Mouse (Mus musculus) limb, embryonic 15.5 days (tissue): ENCODE results near the gene Dbil5. TPM values are rescaled to one million over a fixed set of nuclear protein-coding genes. Genes with fewer than 3 reads are reported as not detected.

Experiments
- ATAC-seq: fragments of 200-750 bp; cut with Nextera tagmentation; 2 replicates; pipeline ENCODE4 v1.8.0; 2017; ENCODE audit warnings: low read depth, moderate TSS enrichment; ENCODE audit not compliant: insufficient number of reproducible peaks, low FRiP score, low TSS enrichment
- H3K27ac ChIP-seq: fragments of 300-500 bp; sonication (generic); 2 replicates; pipeline ENCODE4 v1.5.1; 2015; ENCODE audit warnings: moderate library complexity, mild to moderate bottlenecking, inconsistent platforms
- H3K27me3 ChIP-seq: fragments of 300-500 bp; sonication (generic); 2 replicates; pipeline ENCODE4 v1.6.1; 2015; ENCODE audit warnings: inconsistent platforms
- H3K36me3 ChIP-seq: fragments of 300-500 bp; sonication (generic); 2 replicates; pipeline ENCODE4 v1.6.1; 2015; ENCODE audit warnings: inconsistent platforms
- H3K4me1 ChIP-seq: fragments of 300-500 bp; sonication (generic); 2 replicates; pipeline ENCODE4 v1.6.1; 2015; ENCODE audit warnings: inconsistent platforms
- H3K4me2 ChIP-seq: fragments of 300-500 bp; sonication (generic); 2 replicates; pipeline ENCODE4 v1.6.1; 2015; ENCODE audit warnings: mild to moderate bottlenecking, inconsistent platforms
- H3K4me3 ChIP-seq: fragments of 300-500 bp; sonication (generic); 2 replicates; pipeline ENCODE4 v1.5.1; 2015; ENCODE audit warnings: mild to moderate bottlenecking, inconsistent platforms
- H3K9ac ChIP-seq: fragments of 300-500 bp; sonication (generic); 2 replicates; pipeline ENCODE4 v1.6.1; 2015; ENCODE audit warnings: inconsistent platforms
- H3K9me3 ChIP-seq: fragments of 300-500 bp; sonication (generic); 2 replicates; pipeline ENCODE4 v1.6.1; 2016; ENCODE audit warnings: inconsistent platforms
- WGBS: fragments of 180-500 bp; shearing (Covaris S2); methylation state at CpG from one replicate; pipeline ENCODE4 v1.1.7; 2015; 5-methylcytosine and 5-hydroxymethylcytosine counted together
- polyA plus RNA-seq: library from polyadenylated mRNA; unstranded; fragments of >200 nt; fragmentation: Nextera tagmentation; extraction: Ambion mirVana; gene quantifications from 2 replicates; pipeline ENCODE4 v1.2.1, GENCODE M21; 2015

Dbil5 gene
- polyA plus RNA-seq, 1 experiment from 2014 or later: 1.5 TPM

GRCm38 (mm10) chr11:76258511-76258910, 41.1 kb downstream of the Dbil5 start:
- Histone ChIP-seq H3K36me3 (peaks cover 52% of the 10 kb centered on the region), H3K4me2 (no peak overlapping the region), H3K4me1 (peaks cover 30% of the 10 kb centered on the region), H3K27ac (no peak overlapping the region), H3K27me3 (no peaks in the 10 kb centered on the region), H3K4me3 (no peak overlapping the region), H3K9ac (no peak overlapping the region), H3K9me3 (no peaks in the 10 kb centered on the region)
- no peak for ATAC-seq
- 79% methylated on average over 6 of the region's 6 CpGs for WGBS

GRCm38 (mm10) chr11:76260208-76261050, 43.0 kb downstream of the Dbil5 start:
- Histone ChIP-seq H3K4me3 (no peak overlapping the region), H3K9me3 (no peaks in the 10 kb centered on the region), H3K27ac (no peak overlapping the region), H3K27me3 (no peaks in the 10 kb centered on the region), H3K9ac (no peak overlapping the region), H3K4me2 (no peak overlapping the region), H3K36me3 (peaks cover 55% of the 10 kb centered on the region), H3K4me1 (peaks cover 27% of the 10 kb centered on the region)
- no peak for ATAC-seq
- WGBS: 76% methylated on average over 10 of the region's 10 CpGs

GRCm38 (mm10) chr11:76261224-76261623, 43.8 kb downstream of the Dbil5 start:
- WGBS: 80% methylated on average over 12 of the region's 12 CpGs
- no peak overlapping the region for H3K9ac ChIP-seq
- ATAC-seq: no peak
- peaks cover 55% of the 10 kb centered on the region for H3K36me3 ChIP-seq
- H3K4me1 ChIP-seq: peaks cover 25% of the 10 kb centered on the region
- H3K4me3 ChIP-seq: no peak overlapping the region
- H3K27ac ChIP-seq: no peak overlapping the region
- H3K4me2 ChIP-seq: no peak overlapping the region
- no peaks in the 10 kb centered on the region for H3K9me3 ChIP-seq
- no peaks in the 10 kb centered on the region for H3K27me3 ChIP-seq

GRCm38 (mm10) chr11:76262611-76263351, 45.4 kb downstream of the Dbil5 start:
- 25% methylated on average over 19 of the region's 19 CpGs for WGBS
- Histone ChIP-seq H3K27ac (no peak overlapping the region), H3K4me1 (peaks cover 24% of the 10 kb centered on the region), H3K9ac (no peak overlapping the region), H3K9me3 (no peaks in the 10 kb centered on the region), H3K27me3 (no peaks in the 10 kb centered on the region), H3K36me3 (peaks cover 44% of the 10 kb centered on the region), H3K4me3 (no peak overlapping the region), H3K4me2 (no peak overlapping the region)
- no peak for ATAC-seq

- H3K4me1 ChIP-seq: peaks cover 21% of the 10 kb centered on the region
- H3K27me3 ChIP-seq: no peaks in the 10 kb centered on the region
- H3K9ac ChIP-seq: no peak overlapping the region
- no peak for ATAC-seq
- no peak overlapping the region for H3K4me3 ChIP-seq
- H3K36me3 ChIP-seq: peaks cover 20% of the 10 kb centered on the region; the same call in 1 of the 2 replicates
- H3K27ac ChIP-seq: peak overlapping the region; percentile 30; the same call in 1 of the 2 replicates
- H3K4me2 ChIP-seq: no peak overlapping the region
- no peaks in the 10 kb centered on the region for H3K9me3 ChIP-seq
- 60% methylated on average over 7 of the region's 7 CpGs for WGBS
Observed at GRCm38 (mm10) chr11:76267550-76267949, 50.1 kb downstream of the Dbil5 start.

GRCm38 (mm10) chr11:76268001-76268459, 50.6 kb downstream of the Dbil5 start:
- no peak overlapping the region for H3K4me2 ChIP-seq
- no peak overlapping the region for H3K4me3 ChIP-seq
- no peaks in the 10 kb centered on the region for H3K27me3 ChIP-seq
- no peak for ATAC-seq
- peak overlapping the region; percentile 30 for H3K27ac ChIP-seq
- H3K9ac ChIP-seq: no peak overlapping the region
- H3K9me3 ChIP-seq: no peaks in the 10 kb centered on the region
- H3K4me1 ChIP-seq: peaks cover 16% of the 10 kb centered on the region
- H3K36me3 ChIP-seq: peaks cover 19% of the 10 kb centered on the region
- 71% methylated on average over 5 of the region's 5 CpGs for WGBS

Other genes with a start within 250 kb of the Dbil5 start
- gene 1700016K19Rik, start 217.7 kb upstream of the Dbil5 start, polyA plus RNA-seq: 0.84 and 1.1 TPM in 2 replicates
- gene Rflnb, start 189.8 kb upstream of the Dbil5 start, polyA plus RNA-seq: 51.0 and 59.4 TPM in 2 replicates
- 43.5 and 44.3 TPM in 2 replicates for gene Vps53, start 38.0 kb upstream of the Dbil5 start, polyA plus RNA-seq
- 98.1 and 106 TPM in 2 replicates for gene Fam57a, start 37.9 kb upstream of the Dbil5 start, polyA plus RNA-seq
- gene Gemin4, start 56 bp downstream of the Dbil5 start, polyA plus RNA-seq: 24.0 and 26.6 TPM in 2 replicates
- gene Mrm3, start 26.1 kb downstream of the Dbil5 start, polyA plus RNA-seq: 22.8 and 27.2 TPM in 2 replicates
- 128 and 131 TPM in 2 replicates for gene Glod4, start 26.1 kb downstream of the Dbil5 start, polyA plus RNA-seq
- 48.1 and 60.8 TPM in 2 replicates for gene Nxn, start 181.5 kb downstream of the Dbil5 start, polyA plus RNA-seq
- 101 and 107 TPM in 2 replicates for gene Timm22, start 189.3 kb downstream of the Dbil5 start, polyA plus RNA-seq